Mouse (Mus musculus) liver, embryonic 11.5 days (tissue): ENCODE data around the gene Ppox. TPM values are rescaled to one million over a fixed set of nuclear protein-coding genes. Genes with fewer than 3 reads are reported as not detected.

Experiments used
- ATAC-seq: fragments of 200-750 bp; cut with Nextera tagmentation; replicated peaks from 2 replicates; pipeline ENCODE4 v1.8.0; 2017; ENCODE audit warnings: moderate number of reproducible peaks, mild to moderate bottlenecking, moderate TSS enrichment, moderate library complexity; ENCODE audit not compliant: low FRiP score
- DNase-seq: peaks from one replicate; pipeline ENCODE4 v3.0.0-alpha.2; 2017; ENCODE audit warnings: low spot score
- H3K27ac ChIP-seq: fragments of 300-500 bp; sonication (generic); 2 replicates; pipeline ENCODE4 v1.5.1; 2014; ENCODE audit warnings: mild to moderate bottlenecking, low read depth, low read length, control low read depth
- H3K27me3 ChIP-seq: fragments of 300-500 bp; sonication (generic); replicated peaks from 2 replicates; pipeline ENCODE4 v1.6.1; 2014; ENCODE audit warnings: low read length, mixed read lengths; ENCODE audit not compliant: control insufficient read depth, insufficient read depth
- H3K36me3 ChIP-seq: fragments of 300-500 bp; sonication (generic); 2 replicates; pipeline ENCODE4 v1.6.1; 2014; ENCODE audit warnings: mild to moderate bottlenecking, low read length, moderate library complexity, mixed read lengths; ENCODE audit not compliant: control insufficient read depth, insufficient read depth
- H3K4me1 ChIP-seq: fragments of 300-500 bp; sonication (generic); replicated peaks from 2 replicates; pipeline ENCODE4 v1.6.1; 2014; ENCODE audit warnings: low read length, mixed read lengths; ENCODE audit not compliant: control insufficient read depth, insufficient read depth
- H3K4me2 ChIP-seq: fragments of 300-500 bp; sonication (generic); 2 replicates; pipeline ENCODE4 v1.6.1; 2014; ENCODE audit warnings: mild to moderate bottlenecking, control low read depth, moderate library complexity
- H3K4me3 ChIP-seq: fragments of 300-500 bp; sonication (generic); 2 replicates; pipeline ENCODE4 v1.5.1; 2014; ENCODE audit warnings: low read depth, low read length, control low read depth
- H3K9ac ChIP-seq: fragments of 300-500 bp; sonication (generic); 2 replicates; pipeline ENCODE4 v1.6.1; 2014; ENCODE audit warnings: low read depth, low read length, control low read depth
- H3K9me3 ChIP-seq: fragments of 300-500 bp; sonication (generic); 2 replicates; pipeline ENCODE4 v1.6.1; 2016; ENCODE audit warnings: low read length, inconsistent platforms, mixed read lengths; ENCODE audit not compliant: control insufficient read depth
- WGBS: fragments of 180-500 bp; shearing (Covaris S2); extraction: QIAGEN DNeasy Blood & Tissue Kit; methylation state at CpG from one replicate; pipeline ENCODE4 v1.1.7; 2014; 5-methylcytosine and 5-hydroxymethylcytosine counted together
- polyA plus RNA-seq: library from polyadenylated mRNA; unstranded; fragments of >200 nt; fragmentation: Nextera tagmentation; extraction: Ambion mirVana; gene quantifications from 2 replicates; pipeline ENCODE4 v1.2.1, GENCODE M21; 2014

Ppox gene
- polyA plus RNA-seq, 1 experiment from 2014 or later: 133 TPM

GRCm38 (mm10) chr1:171276110-171276748 lies 4.8 kb downstream of the Ppox start:
- peaks cover 45% of the 10 kb centered on the region for H3K36me3 ChIP-seq
- peaks cover 8% of the 10 kb centered on the region for H3K4me1 ChIP-seq
- H3K27ac ChIP-seq: no peak overlapping the region
- no peak for ATAC-seq
- WGBS: 92% methylated on average over 14 of the region's 14 CpGs
- H3K9ac ChIP-seq: no peak overlapping the region
- no peak overlapping the region for H3K4me3 ChIP-seq
- no peaks in the 10 kb centered on the region for H3K27me3 ChIP-seq
- DNase-seq: no peak
- no peak overlapping the region for H3K4me2 ChIP-seq
- H3K9me3 ChIP-seq: no peaks in the 10 kb centered on the region

GRCm38 (mm10) chr1:171275144-171275734 lies 5.7 kb downstream of the Ppox start:
- H3K27ac ChIP-seq: no peak overlapping the region
- DNase-seq (no peak), ATAC-seq (no peak)
- no peak overlapping the region for H3K9ac ChIP-seq
- H3K9me3 ChIP-seq: no peaks in the 10 kb centered on the region
- H3K4me1 ChIP-seq: peaks cover 12% of the 10 kb centered on the region
- H3K36me3 ChIP-seq: peaks cover 45% of the 10 kb centered on the region
- H3K27me3 ChIP-seq: no peaks in the 10 kb centered on the region
- WGBS: 91% methylated on average over 11 of the region's 11 CpGs
- H3K4me2 ChIP-seq: no peak overlapping the region
- H3K4me3 ChIP-seq: no peak overlapping the region; the same call in 1 of the 2 replicates

GRCm38 (mm10) chr1:171274171-171274570 lies 6.8 kb downstream of the Ppox start:
- Histone ChIP-seq H3K27ac (no peak overlapping the region), H3K4me3 (no peak overlapping the region), H3K4me2 (no peak overlapping the region), H3K9me3 (no peaks in the 10 kb centered on the region), H3K4me1 (peaks cover 15% of the 10 kb centered on the region), H3K27me3 (no peaks in the 10 kb centered on the region), H3K9ac (no peak overlapping the region), H3K36me3 (peaks cover 45% of the 10 kb centered on the region)
- DNase-seq: no peak
- ATAC-seq: no peak
- 92% methylated on average over 12 of the region's 12 CpGs for WGBS

GRCm38 (mm10) chr1:171272086-171272485 lies 8.9 kb downstream of the Ppox start:
- Histone ChIP-seq H3K27ac (peak overlapping the region; percentile 70; the same call in 1 of the 2 replicates), H3K9ac (peak overlapping the region; percentile 89)

GRCm38 (mm10) chr1:171271622-171272021 lies 9.4 kb downstream of the Ppox start:
- Histone ChIP-seq H3K4me2 (peak overlapping the region; percentile 96), H3K9me3 (no peaks in the 10 kb centered on the region), H3K27ac (peak overlapping the region; percentile 70; the same call in 1 of the 2 replicates), H3K27me3 (no peaks in the 10 kb centered on the region), H3K4me3 (peak overlapping the region; percentile 90), H3K36me3 (peaks cover 24% of the 10 kb centered on the region), H3K9ac (peak overlapping the region; percentile 89; the same call in 1 of the 2 replicates), H3K4me1 (peaks cover 15% of the 10 kb centered on the region)
- WGBS: 55% methylated on average over 10 of the region's 10 CpGs
- ATAC-seq (no peak), DNase-seq (no peak)

More at GRCm38 (mm10) chr1:171272086-171272485, 8.9 kb downstream of the Ppox start:
- Histone ChIP-seq H3K4me2 (peak overlapping the region; percentile 96), H3K27me3 (no peaks in the 10 kb centered on the region), H3K36me3 (peaks cover 29% of the 10 kb centered on the region), H3K9me3 (no peaks in the 10 kb centered on the region), H3K4me3 (peak overlapping the region; percentile 90; the same call in 1 of the 2 replicates), H3K4me1 (peaks cover 15% of the 10 kb centered on the region)
- WGBS: 82% methylated on average over 3 of the region's 3 CpGs
- no peak for ATAC-seq
- DNase-seq: no peak

GRCm38 (mm10) chr1:171271196-171271595 lies 9.8 kb downstream of the Ppox start:
- peak overlapping the region; percentile 96 for H3K4me2 ChIP-seq
- ATAC-seq (no peak), DNase-seq (no peak)

GRCm38 (mm10) chr1:171270573-171270900 lies 10.4 kb downstream of the Ppox start:
- H3K36me3 ChIP-seq: peaks cover 17% of the 10 kb centered on the region
- H3K4me3 ChIP-seq: peak overlapping the region; percentile 90
- ATAC-seq (peak; percentile 61), DNase-seq (peak; percentile 55)
- H3K27ac ChIP-seq: peak overlapping the region; percentile 74
- 1% methylated on average over 19 of the region's 19 CpGs for WGBS
- peak overlapping the region; percentile 89 for H3K9ac ChIP-seq
- H3K4me2 ChIP-seq: peak overlapping the region; percentile 96
- H3K9me3 ChIP-seq: no peaks in the 10 kb centered on the region
- H3K4me1 ChIP-seq: peaks cover 15% of the 10 kb centered on the region
- no peaks in the 10 kb centered on the region for H3K27me3 ChIP-seq

More at GRCm38 (mm10) chr1:171271196-171271595, 9.8 kb downstream of the Ppox start:
- 31% methylated on average over 9 of the region's 9 CpGs for WGBS
- H3K36me3 ChIP-seq: peaks cover 22% of the 10 kb centered on the region
- no peaks in the 10 kb centered on the region for H3K27me3 ChIP-seq
- peaks cover 15% of the 10 kb centered on the region for H3K4me1 ChIP-seq
- peak overlapping the region; percentile 74; the same call in 1 of the 2 replicates for H3K27ac ChIP-seq
- peak overlapping the region; percentile 90 for H3K4me3 ChIP-seq
- peak overlapping the region; percentile 89 for H3K9ac ChIP-seq
- H3K9me3 ChIP-seq: no peaks in the 10 kb centered on the region

GRCm38 (mm10) chr1:171269848-171270572 lies 11.0 kb downstream of the Ppox start, which contains the start of gene B4galt3:
Gene B4galt3 (plus strand): TSS chr1:171270328.
- WGBS: 4% methylated on average over 36 of the region's 36 CpGs
- peaks cover 15% of the 10 kb centered on the region for H3K4me1 ChIP-seq
- ATAC-seq: peak; percentile 93

More at GRCm38 (mm10) chr1:171269848-171270572, 11.0 kb downstream of the Ppox start, which contains the start of gene B4galt3:
- peak; percentile 96 for DNase-seq
- no peaks in the 10 kb centered on the region for H3K9me3 ChIP-seq
- H3K27ac ChIP-seq: peak within 1 kb of the TSS; percentile 74
- peak within 1 kb of the TSS; percentile 96 for H3K4me2 ChIP-seq
- peak within 1 kb of the TSS; percentile 90 for H3K4me3 ChIP-seq
- peak within 1 kb of the TSS; percentile 89 for H3K9ac ChIP-seq
- H3K36me3 ChIP-seq: peaks cover 17% of the 10 kb centered on the region
- H3K27me3 ChIP-seq: no peaks in the 10 kb centered on the region
